Mouse (Mus musculus): ENCODE measurements around the gene Exosc1. TPM values are rescaled to one million over a fixed set of nuclear protein-coding genes. Genes with fewer than 3 reads are reported as not detected.

Exosc1 gene
- total RNA-seq, 4 experiments from 2014 or later = 26.0 to 31.7 (median 29.0) TPM

- no peak for DNase-seq (ENCODE audit: low spot score in 2 of 2)
These were observed 51.4 kb downstream of the Exosc1 start for GRCm38 (mm10) chr19:41881842-41882241.

- no peak for DNase-seq (ENCODE audit: low spot score in 2 of 2)
These were observed 58.9 kb downstream of the Exosc1 start for GRCm38 (mm10) chr19:41874356-41874755.

Other genes starting within 250 kb of the Exosc1 start
- 10 to 100 TPM; 43.6 to 51.7 (median 48.7) TPM for gene Slit1, start 189.8 kb downstream of the Exosc1 start, total RNA-seq (2022)
- 1 to 10 TPM; 3.2 to 5.5 (median 3.8) TPM for gene Arhgap19, start 131.4 kb downstream of the Exosc1 start, total RNA-seq (2022)
- gene Frat1, start 103.5 kb downstream of the Exosc1 start, total RNA-seq (2022) = 10 to 100 TPM; 18.5 to 22.1 (median 20.7) TPM
- 1 to 10 TPM; 5.9 to 8.2 (median 6.5) TPM for gene Frat2, start 85.3 kb downstream of the Exosc1 start, total RNA-seq (2022)
- 10 to 100 TPM; 30.1 to 33.4 (median 30.9) TPM for gene Rrp12, start 37.2 kb downstream of the Exosc1 start, total RNA-seq (2022)
- 100 to 1,000 TPM; 554 to 587 (median 579) TPM for gene Pgam1, start 21.5 kb downstream of the Exosc1 start, total RNA-seq (2022)
- gene Zdhhc16, start 57 bp upstream of the Exosc1 start, total RNA-seq (2022) = 10 to 100 TPM; 38.1 to 43.7 (median 42.7) TPM
- gene Mms19, start 47.7 kb upstream of the Exosc1 start, total RNA-seq (2022) = 10 to 100 TPM; 29.3 to 43.8 (median 34.7) TPM
- 10 to 100 TPM; 12.0 to 13.2 (median 12.5) TPM for gene Ubtd1, start 48.3 kb upstream of the Exosc1 start, total RNA-seq (2022)
- under 1 TPM in 2 of 4 experiments, not detected in 2; 0.62 to 0.81 TPM for gene Ankrd2, start 102.6 kb upstream of the Exosc1 start, total RNA-seq (2022)
- gene Hoga1, start 112.2 kb upstream of the Exosc1 start, total RNA-seq (2022) = 1 to 10 TPM; 4.8 to 6.0 (median 5.2) TPM
- gene 4933411K16Rik, start 118.8 kb upstream of the Exosc1 start, total RNA-seq (2022) = 1 to 10 TPM in 1 of 4 experiments, under 1 TPM in 3; 0.36 to 1.2 (median 0.84) TPM
- gene Morn4, start 152.9 kb upstream of the Exosc1 start, total RNA-seq (2022) = 10 to 100 TPM; 64.8 to 72.4 (median 68.3) TPM
- 10 to 100 TPM; 64.0 to 69.1 (median 66.9) TPM for gene Pi4k2a, start 157.0 kb upstream of the Exosc1 start, total RNA-seq (2022)
- gene Avpi1, start 195.6 kb upstream of the Exosc1 start, total RNA-seq (2022) = 10 to 100 TPM; 28.3 to 30.5 (median 29.8) TPM
- 10 to 100 TPM in 1 of 4 experiments, 1 to 10 TPM in 3; 8.7 to 10.2 (median 9.0) TPM for gene Marveld1, start 214.0 kb upstream of the Exosc1 start, total RNA-seq (2022)
- gene Zfyve27, start 230.5 kb upstream of the Exosc1 start, total RNA-seq (2022) = 100 to 1,000 TPM in 1 of 4 experiments, 10 to 100 TPM in 3; 78.2 to 101 (median 83.5) TPM

Measured in left cerebral cortex, adult 8-10 months (tissue).